Mouse (Mus musculus): ENCODE data around the gene Lrrc3b. TPM values are rescaled to one million over a fixed set of nuclear protein-coding genes. Genes with fewer than 3 reads are reported as not detected.

The Lrrc3b gene
- total RNA-seq (2021) (10 to 100 TPM; 31.7 to 32.0 TPM), polyA plus RNA-seq (2012; rRNA removed) (39.8 and 74.0 TPM in 2 replicates)
- long read RNA-seq, transcript Lrrc3b-201 (2 exons, 1,655 nt), result major isoform, 18 of 22 reads
- long read RNA-seq, partial matches to known transcripts, result 0 of 22 reads
- long read RNA-seq, other reads (novel, unspliced or antisense), result 1 of 22 reads

DNA sequence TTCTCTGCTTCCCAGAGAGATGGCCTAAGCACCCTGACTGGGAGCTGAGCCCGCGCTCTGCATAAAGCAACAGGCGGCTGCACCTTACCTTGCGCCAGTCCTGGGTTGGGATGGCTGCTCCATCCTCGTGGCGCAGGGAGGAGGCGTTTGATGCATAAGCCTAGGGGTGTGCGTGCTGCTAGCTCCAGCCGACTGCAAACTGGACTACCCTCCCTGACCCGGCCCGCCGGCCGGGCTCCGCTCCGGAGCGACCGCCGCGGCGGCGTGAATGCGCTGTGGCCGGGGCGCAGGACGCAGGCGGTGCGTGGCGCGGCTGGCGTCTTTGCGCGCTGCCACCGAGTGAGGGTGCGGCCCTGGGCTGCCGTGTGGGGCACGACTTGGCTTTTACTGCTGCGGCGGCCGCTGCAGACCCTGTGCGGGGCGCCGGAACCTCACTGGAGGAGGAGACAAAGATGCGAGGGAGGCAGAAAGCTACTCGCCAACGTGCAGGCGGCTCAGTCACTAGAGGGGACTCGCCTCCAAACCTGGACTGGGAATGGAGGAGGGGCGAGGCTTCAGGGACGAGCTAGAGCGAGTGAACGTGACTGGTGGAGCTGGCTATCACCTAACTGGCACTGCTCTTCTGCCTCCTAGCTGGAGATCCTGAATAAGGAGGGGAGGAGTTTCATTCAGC, at the start of gene Lrrc3b:
TSS of gene Lrrc3b (minus strand) at position 503 of the 673 bp plus-strand sequence.
- Histone ChIP-seq H3K4me1 (ENCODE audit: control insufficient read depth, insufficient read depth, low read length) (peaks cover 5% of the 10 kb centered on the region), H3K79me2 (replicated peaks; ENCODE audit: control insufficient read depth, insufficient read depth, low read length) (no peaks in the 10 kb centered on the region; the same call in 1 of the 2 replicates), H3K36me3 (ENCODE audit: control insufficient read depth, insufficient read depth, low read length) (peaks cover 4% of the 10 kb centered on the region; the same call in 1 of the 2 replicates), H3K9ac (ENCODE audit: low read depth, low read length) (peak within 1 kb of the TSS; percentile 87), H3K4me3 (peak within 1 kb of the TSS; percentile 70), H3K27ac (peak within 1 kb of the TSS; percentile 81), H3K27me3 (ENCODE audit: control insufficient read depth, insufficient read depth, low read length) (no peaks in the 10 kb centered on the region)
- DNase-seq, result peak; percentile 75 to 81
- intact Hi-C loops (cut with DNase I), result loop anchor here (1.0 to 10.0 kb wide), 6 partner anchors 86 to 926 kb away; partner anchors contain the start of gene Top2b
- TF ChIP-seq POLR2A (IDR thresholded peaks at IDR 0.05; ENCODE audit: insufficient read depth, low read depth, low read length), result peak; percentile 85
- peak; percentile 70 for TF ChIP-seq EP300 (IDR thresholded peaks at IDR 0.05; ENCODE audit: insufficient read depth, low read depth, low read length)
- peak; percentile 51 for TF ChIP-seq CTCF (IDR thresholded peaks at IDR 0.05)
- under 1% methylated on average over 51 of the region's 51 CpGs for WGBS

DNA sequence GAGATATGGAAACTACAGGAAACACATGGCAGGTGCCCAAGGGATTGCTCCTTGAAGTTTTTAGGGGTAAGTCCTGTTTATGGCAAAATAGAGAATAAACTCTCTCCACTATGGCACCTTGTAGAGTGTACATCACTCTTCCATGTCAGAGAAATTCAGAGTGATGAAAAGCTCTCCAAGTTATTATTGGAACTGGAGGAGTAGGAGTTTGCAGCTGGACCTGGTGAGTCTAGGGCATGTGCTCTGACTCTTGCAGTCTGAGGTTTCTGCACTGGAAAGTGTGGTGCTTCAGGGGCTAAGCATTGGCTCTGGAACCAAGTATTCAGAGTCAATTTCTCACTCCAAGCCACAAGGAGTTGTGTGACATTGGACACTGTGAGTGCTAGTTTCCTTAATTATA, 38.9 kb upstream of the Lrrc3b start:
- no peaks in the 10 kb centered on the region for H3K27me3 ChIP-seq (ENCODE audit: control insufficient read depth, insufficient read depth, low read length)
- peaks cover 6% of the 10 kb centered on the region for H3K36me3 ChIP-seq (ENCODE audit: control insufficient read depth, insufficient read depth, low read length)
- peak overlapping the region; percentile 55 for H3K27ac ChIP-seq
- no peak overlapping the region for H3K4me3 ChIP-seq
- TF ChIP-seq POLR2A (IDR thresholded peaks at IDR 0.05; ENCODE audit: insufficient read depth, low read depth, low read length) (no peak), EP300 (IDR thresholded peaks at IDR 0.05; ENCODE audit: insufficient read depth, low read depth, low read length) (no peak), CTCF (IDR thresholded peaks at IDR 0.05) (no peak)
- DNase-seq, result no peak
- peaks cover 3% of the 10 kb centered on the region for H3K4me1 ChIP-seq (ENCODE audit: control insufficient read depth, insufficient read depth, low read length)
- intact Hi-C loops (cut with DNase I), result loop anchor here (5.0 kb wide), 1 partner anchor 35 kb away; no protein-coding TSS in a partner anchor
- H3K79me2 ChIP-seq (replicated peaks; ENCODE audit: control insufficient read depth, insufficient read depth, low read length), result no peaks in the 10 kb centered on the region
- no peak overlapping the region for H3K9ac ChIP-seq (ENCODE audit: low read depth, low read length)

DNA sequence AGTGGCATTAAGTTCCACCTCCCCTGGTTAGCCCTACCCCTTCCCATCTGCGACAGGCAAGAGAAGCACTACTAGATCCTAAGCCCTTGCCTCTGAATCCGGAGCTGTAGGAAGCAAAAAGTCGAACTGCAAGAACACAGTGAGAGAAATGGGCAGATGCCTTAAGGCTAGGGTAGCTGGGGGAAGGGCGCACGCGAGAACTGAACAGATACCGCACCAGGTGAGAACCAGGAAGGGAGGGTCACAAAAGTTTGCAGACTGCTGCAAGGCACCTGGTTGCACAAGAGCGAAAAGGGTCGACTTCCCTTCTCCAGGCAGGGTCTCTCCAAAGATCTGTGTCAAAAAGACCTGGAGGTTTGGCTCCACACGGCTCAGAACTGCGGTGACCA, 697 bp downstream of the Lrrc3b start:
- intact Hi-C loops (cut with DNase I), result loop anchor here (5.0 to 10.0 kb wide), 5 partner anchors 214 to 927 kb away; partner anchors contain the start of gene Top2b
- under 1% methylated on average over 11 of the region's 11 CpGs for WGBS
- Histone ChIP-seq H3K9ac (ENCODE audit: low read depth, low read length) (peak overlapping the region; percentile 87), H3K4me1 (ENCODE audit: control insufficient read depth, insufficient read depth, low read length) (peaks cover 5% of the 10 kb centered on the region), H3K27ac (peak overlapping the region; percentile 81), H3K36me3 (ENCODE audit: control insufficient read depth, insufficient read depth, low read length) (peaks cover 4% of the 10 kb centered on the region), H3K4me3 (peak overlapping the region; percentile 70), H3K79me2 (replicated peaks; ENCODE audit: control insufficient read depth, insufficient read depth, low read length) (no peaks in the 10 kb centered on the region; the same call in 1 of the 2 replicates), H3K27me3 (ENCODE audit: control insufficient read depth, insufficient read depth, low read length) (no peaks in the 10 kb centered on the region)
- TF ChIP-seq CTCF (IDR thresholded peaks at IDR 0.05) (no peak), POLR2A (IDR thresholded peaks at IDR 0.05; ENCODE audit: insufficient read depth, low read depth, low read length) (no peak), EP300 (IDR thresholded peaks at IDR 0.05; ENCODE audit: insufficient read depth, low read depth, low read length) (no peak)
- DNase-seq, result peak in 1 of 2 experiments; percentile 23

DNA sequence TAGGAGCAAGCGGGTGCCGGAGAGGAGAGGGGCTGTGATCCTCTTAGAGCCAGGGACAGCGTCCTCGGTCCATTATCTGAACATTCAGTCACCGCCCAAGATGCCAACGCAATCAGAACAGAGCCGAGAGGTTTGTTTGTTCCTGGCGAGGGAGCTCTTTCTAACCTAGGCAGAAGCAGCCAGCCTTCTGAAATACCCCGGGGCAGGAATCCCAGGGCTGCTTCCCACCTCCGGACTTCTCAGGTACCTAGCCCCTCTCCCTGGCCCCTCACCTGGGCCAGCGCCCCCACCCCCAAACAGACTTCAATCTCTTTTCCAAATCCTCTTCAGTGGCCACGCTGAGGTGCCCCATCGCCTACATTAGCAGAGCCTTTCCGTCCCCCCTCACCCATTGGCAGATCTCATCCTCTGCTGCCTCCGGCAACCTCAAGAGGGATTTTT, 1.3 kb downstream of the Lrrc3b start:
- TF ChIP-seq CTCF (IDR thresholded peaks at IDR 0.05) (0 out of 2 replicates have a peak, but pooled peaks have one; percentile 10), EP300 (IDR thresholded peaks at IDR 0.05; ENCODE audit: insufficient read depth, low read depth, low read length) (no peak), POLR2A (IDR thresholded peaks at IDR 0.05; ENCODE audit: insufficient read depth, low read depth, low read length) (peak; percentile 27; the same call in 1 of the 2 replicates)
- H3K27me3 ChIP-seq (ENCODE audit: control insufficient read depth, insufficient read depth, low read length), result no peaks in the 10 kb centered on the region
- 5% methylated on average over 15 of the region's 15 CpGs for WGBS
- no peaks in the 10 kb centered on the region; the same call in 1 of the 2 replicates for H3K79me2 ChIP-seq (replicated peaks; ENCODE audit: control insufficient read depth, insufficient read depth, low read length)
- peaks cover 5% of the 10 kb centered on the region for H3K4me1 ChIP-seq (ENCODE audit: control insufficient read depth, insufficient read depth, low read length)
- peaks cover 9% of the 10 kb centered on the region for H3K36me3 ChIP-seq (ENCODE audit: control insufficient read depth, insufficient read depth, low read length)
- DNase-seq, result peak; percentile 49 to 56
- peak overlapping the region; percentile 70 for H3K4me3 ChIP-seq
- H3K27ac ChIP-seq, result peak overlapping the region; percentile 81
- H3K9ac ChIP-seq (ENCODE audit: low read depth, low read length), result peak overlapping the region; percentile 87
- intact Hi-C loops (cut with DNase I), result loop anchor here (2.0 to 10.0 kb wide), 7 partner anchors 65 to 927 kb away; partner anchors contain the start of gene Top2b

DNA sequence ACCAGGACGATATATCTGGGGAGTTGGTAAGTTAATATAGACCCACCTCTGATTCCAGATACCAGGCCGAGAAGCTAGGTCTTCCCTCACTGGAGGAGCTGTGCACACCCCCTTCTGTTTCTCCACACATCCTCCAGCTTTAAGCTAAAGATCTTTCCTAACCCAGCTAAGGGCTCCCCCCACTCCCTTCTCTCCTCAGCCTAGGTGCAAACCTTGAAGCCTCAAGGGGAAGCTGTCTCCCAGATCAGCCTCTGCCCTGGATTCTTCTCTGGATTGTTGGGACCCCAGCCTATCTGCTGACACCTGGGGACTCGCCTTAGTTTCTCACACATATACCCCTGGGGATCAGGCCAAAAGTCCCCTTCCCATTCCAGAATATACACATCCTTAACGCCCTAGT, 1.7 kb downstream of the Lrrc3b start:
- peak overlapping the region; percentile 81 for H3K27ac ChIP-seq
- intact Hi-C loops (cut with DNase I), result loop anchor here (2.0 to 10.0 kb wide), 7 partner anchors 64 to 928 kb away; partner anchors contain the start of gene Top2b
- H3K9ac ChIP-seq (ENCODE audit: low read depth, low read length), result peak overlapping the region; percentile 64

More for the DNA sequence above, 1.7 kb downstream of the Lrrc3b start:
- Histone ChIP-seq H3K4me3 (peak overlapping the region; percentile 70), H3K36me3 (ENCODE audit: control insufficient read depth, insufficient read depth, low read length) (peaks cover 12% of the 10 kb centered on the region), H3K4me1 (ENCODE audit: control insufficient read depth, insufficient read depth, low read length) (peaks cover 9% of the 10 kb centered on the region), H3K79me2 (replicated peaks; ENCODE audit: control insufficient read depth, insufficient read depth, low read length) (no peaks in the 10 kb centered on the region; the same call in 1 of the 2 replicates), H3K27me3 (ENCODE audit: control insufficient read depth, insufficient read depth, low read length) (no peaks in the 10 kb centered on the region)
- DNase-seq, result no peak
- WGBS, result 38% methylated on average over 4 of the region's 4 CpGs
- TF ChIP-seq POLR2A (IDR thresholded peaks at IDR 0.05; ENCODE audit: insufficient read depth, low read depth, low read length) (no peak), CTCF (IDR thresholded peaks at IDR 0.05) (no peak), EP300 (IDR thresholded peaks at IDR 0.05; ENCODE audit: insufficient read depth, low read depth, low read length) (no peak)

Measured in heart, adult 2 months (tissue).